Mouse (Mus musculus) bone marrow, adult 2 months (tissue): ENCODE results near the gene Pcnx3. TPM values are rescaled to one million over a fixed set of nuclear protein-coding genes. Genes with fewer than 3 reads are reported as not detected.

ENCODE experiments used
- H3K27ac ChIP-seq: fragments of 200-500 bp; 2 replicates; pipeline ENCODE4 v1.5.1; 2012; ENCODE audit warnings: low read depth, mild to moderate bottlenecking, control low read depth, inconsistent platforms, low read length; ENCODE audit not compliant: control insufficient read depth, poor library complexity, insufficient read depth
- H3K4me1 ChIP-seq: fragments of 200-500 bp; 2 replicates; pipeline ENCODE4 v1.6.1; 2011; ENCODE audit warnings: low read length; ENCODE audit not compliant: control insufficient read depth, insufficient read depth
- H3K4me3 ChIP-seq: fragments of 200-500 bp; replicated peaks from 2 replicates; pipeline ENCODE3; 2011; ENCODE audit warnings: mild to moderate bottlenecking, low read depth, low read length, control low read depth; ENCODE audit not compliant: control insufficient read depth
- CTCF ChIP-seq: fragments of 200-500 bp; IDR thresholded peaks from 2 replicates; pipeline ENCODE4 v1.5.1; 2011; ENCODE audit warnings: low read length, control low read depth; ENCODE audit not compliant: control insufficient read depth, insufficient read depth
- POLR2A ChIP-seq: fragments of 200-500 bp; IDR thresholded peaks from 2 replicates; pipeline ENCODE4 v1.6.1; 2011; ENCODE audit warnings: low read depth, mild to moderate bottlenecking, control low read depth, low read length, borderline replicate concordance; ENCODE audit not compliant: control insufficient read depth
- WGBS: fragments of 180-500 bp; shearing (Covaris S2); methylation state at CpG from one replicate; pipeline ENCODE4 v1.1.7; 2018; 5-methylcytosine and 5-hydroxymethylcytosine counted together
- polyA plus RNA-seq: library from polyadenylated mRNA; stranded (reverse); fragments of >200 nt; gene quantifications from 2 replicates; pipeline ENCODE4 v1.2.4, GENCODE M21; 2011; ENCODE audit warnings: low replicate concordance; ENCODE audit not compliant: missing spikeins, insufficient read depth, insufficient read length

Pcnx3 gene
- polyA plus RNA-seq, 1 experiment, result 99.7 TPM

DNA sequence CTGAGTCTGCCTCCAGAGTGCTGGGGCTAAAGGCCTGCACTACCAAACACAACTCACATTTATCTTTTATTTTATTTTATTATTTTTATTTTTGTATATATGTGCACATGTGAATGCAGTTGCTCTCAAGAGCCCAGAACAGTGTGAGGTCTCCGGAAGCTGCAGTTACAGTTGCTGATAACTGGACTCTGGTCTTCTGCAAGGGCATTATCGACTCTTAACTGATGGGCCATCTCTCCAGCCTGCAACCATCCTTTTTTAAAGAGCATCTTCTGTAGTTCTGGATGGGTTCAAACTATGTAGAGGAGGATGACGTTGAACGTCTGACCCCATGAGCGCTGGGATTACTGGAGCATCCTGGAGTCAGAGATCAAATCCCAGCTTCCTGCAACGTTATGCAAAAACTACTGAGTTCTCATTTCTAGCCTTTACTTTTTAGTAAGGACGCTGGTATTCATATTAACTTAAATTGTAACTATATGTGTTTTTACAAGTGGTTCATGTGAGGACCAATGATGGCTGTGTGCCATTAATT lies 52.6 kb downstream of the Pcnx3 start:
- no peak overlapping the region for H3K4me3 ChIP-seq
- TF ChIP-seq POLR2A (no peak), CTCF (no peak)
- WGBS, result 37% methylated on average over 7 of the region's 7 CpGs

DNA sequence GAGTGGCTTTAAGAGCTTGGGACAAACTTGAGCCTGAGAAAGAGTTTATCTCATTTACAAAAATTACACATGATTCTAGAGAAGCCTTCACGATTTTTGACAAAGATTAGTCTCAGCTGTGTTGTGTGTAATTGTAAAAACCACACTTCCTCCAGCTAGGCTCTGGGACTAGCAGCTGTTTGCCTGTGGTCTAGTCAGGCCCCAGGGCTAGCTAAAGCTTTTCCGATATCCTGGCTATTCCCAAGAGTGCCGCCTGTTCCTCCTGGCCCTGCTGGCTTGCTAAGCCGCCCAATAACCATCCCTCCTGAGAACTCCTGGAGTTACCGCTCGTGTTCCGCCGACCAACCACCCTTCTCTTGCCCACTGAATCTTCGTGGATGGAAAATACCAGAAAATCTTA lies 56.6 kb downstream of the Pcnx3 start:
- Histone ChIP-seq H3K27ac (no peak overlapping the region), H3K4me1 (no peaks in the 10 kb centered on the region), H3K4me3 (no peak overlapping the region)
- WGBS, result 67% methylated on average over 9 of the region's 9 CpGs
- TF ChIP-seq CTCF (no peak), POLR2A (no peak)

More for the DNA sequence above, 52.6 kb downstream of the Pcnx3 start:
- H3K27ac ChIP-seq, result no peak overlapping the region
- no peaks in the 10 kb centered on the region; the same call in none of the 2 replicates for H3K4me1 ChIP-seq

DNA sequence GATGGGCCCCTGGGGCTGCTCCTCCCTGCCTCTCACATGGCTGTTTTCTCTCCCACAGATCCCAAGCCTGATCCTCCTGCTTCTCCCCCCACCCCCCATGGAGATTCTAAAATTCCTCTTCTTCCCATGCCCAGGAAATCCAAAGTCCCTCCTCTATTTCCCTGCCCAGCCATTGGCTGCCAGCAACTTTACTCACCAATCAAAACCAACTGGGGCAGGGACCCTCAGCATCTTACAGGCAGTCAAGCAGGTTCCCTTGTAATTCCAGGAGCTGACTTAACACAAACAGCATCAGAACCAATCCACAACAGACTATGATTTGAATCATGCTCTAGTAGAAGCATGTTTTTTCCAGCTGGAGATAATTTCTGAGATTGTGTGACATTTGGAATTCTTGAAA lies 58.8 kb downstream of the Pcnx3 start:
- H3K4me3 ChIP-seq, result no peak overlapping the region
- H3K4me1 ChIP-seq, result peaks cover 1% of the 10 kb centered on the region; the same call in 1 of the 2 replicates
- no peak overlapping the region for H3K27ac ChIP-seq
- TF ChIP-seq CTCF, result no peak
- no peak for TF ChIP-seq POLR2A

DNA sequence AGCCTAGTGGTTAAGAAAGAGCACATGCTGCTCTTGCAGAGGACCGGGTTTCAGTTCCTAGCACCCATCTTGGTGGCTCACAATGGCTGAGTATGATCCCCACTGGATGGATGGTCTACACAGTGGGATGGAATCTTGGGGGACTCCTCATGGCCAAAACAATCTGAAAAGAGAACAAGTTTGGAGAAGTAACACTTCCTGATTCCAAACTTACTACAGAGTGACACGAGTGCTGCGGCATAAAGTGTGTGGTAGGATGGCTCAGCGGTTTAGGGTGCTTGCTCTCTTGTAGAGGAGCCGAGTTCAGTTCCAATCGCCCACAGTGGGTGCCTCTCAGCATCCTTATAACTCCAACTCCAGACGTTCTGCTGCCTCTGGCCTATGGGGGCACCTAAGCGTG lies 63.4 kb downstream of the Pcnx3 start:
- Histone ChIP-seq H3K4me1 (peaks cover 3% of the 10 kb centered on the region; the same call in 1 of the 2 replicates), H3K4me3 (no peak overlapping the region), H3K27ac (no peak overlapping the region)
- TF ChIP-seq CTCF, result no peak
- no peak for TF ChIP-seq POLR2A
- WGBS, result 49% methylated on average over 8 of the region's 8 CpGs

DNA sequence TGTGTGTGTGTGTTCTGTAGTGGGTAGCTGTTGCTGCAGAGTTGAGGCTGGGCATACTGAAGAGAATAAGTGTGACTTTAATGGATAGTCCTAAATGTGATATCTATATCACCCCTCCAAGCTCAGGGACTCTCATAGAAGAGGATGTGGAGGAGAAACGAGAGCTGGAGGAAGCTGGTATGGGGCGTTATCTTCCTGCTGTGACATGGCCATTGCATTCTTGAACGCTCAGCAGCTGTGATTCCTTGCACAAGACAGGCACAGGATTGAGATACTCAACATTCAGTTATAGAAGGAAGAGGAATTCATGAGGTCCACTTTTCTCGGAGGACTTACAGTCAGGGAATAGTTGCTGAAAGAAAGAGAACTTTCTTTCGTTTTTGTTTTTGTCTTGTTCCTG lies 66.8 kb downstream of the Pcnx3 start:
- TF ChIP-seq POLR2A (no peak), CTCF (no peak)
- WGBS, result 26% methylated on average over 5 of the region's 5 CpGs
- Histone ChIP-seq H3K4me3 (no peak overlapping the region), H3K4me1 (peaks cover 3% of the 10 kb centered on the region; the same call in 1 of the 2 replicates), H3K27ac (no peak overlapping the region)

DNA sequence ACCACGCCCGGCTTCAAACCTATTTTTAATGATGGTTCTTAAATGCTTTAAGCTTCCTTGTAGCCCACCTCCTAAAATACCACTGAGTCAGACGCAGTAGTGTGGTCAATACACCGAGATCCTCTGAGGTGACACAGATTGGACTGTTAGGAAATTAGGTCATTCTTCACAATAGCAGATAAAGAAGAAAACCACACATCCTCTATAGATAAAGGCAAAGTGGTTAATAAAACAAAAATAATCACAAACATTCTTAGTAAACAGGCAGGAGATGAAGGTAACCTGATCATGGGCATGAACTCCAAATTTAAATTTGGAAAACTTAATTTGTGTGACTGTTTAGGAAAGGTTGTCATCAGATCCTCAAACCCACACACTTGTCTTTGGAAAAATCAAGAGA lies 68.7 kb downstream of the Pcnx3 start:
- TF ChIP-seq POLR2A, result no peak
- TF ChIP-seq CTCF, result no peak

GRCm38 (mm10) chr19:5614953-5615352 lies 73.8 kb downstream of the Pcnx3 start:
- WGBS, result 91% methylated on average over 2 of the region's 2 CpGs
- peaks cover 2% of the 10 kb centered on the region; the same call in 1 of the 2 replicates for H3K4me1 ChIP-seq

More for the DNA sequence above, 68.7 kb downstream of the Pcnx3 start:
- peaks cover 2% of the 10 kb centered on the region; the same call in 1 of the 2 replicates for H3K4me1 ChIP-seq
- no peak overlapping the region for H3K4me3 ChIP-seq
- 53% methylated on average over 4 of the region's 4 CpGs for WGBS
- H3K27ac ChIP-seq, result no peak overlapping the region

More at GRCm38 (mm10) chr19:5614953-5615352, 73.8 kb downstream of the Pcnx3 start:
- Histone ChIP-seq H3K4me3 (no peak overlapping the region), H3K27ac (no peak overlapping the region)
- TF ChIP-seq POLR2A (no peak), CTCF (no peak)

Other genes starting within 250 kb of the Pcnx3 start
- gene Fosl1, start 241.4 kb downstream of the Pcnx3 start, polyA plus RNA-seq, result not detected in 2 replicates
- 4.3 and 8.0 TPM in 2 replicates for gene Ccdc85b, start 231.0 kb downstream of the Pcnx3 start, polyA plus RNA-seq
- gene Fibp, start 228.3 kb downstream of the Pcnx3 start, polyA plus RNA-seq, result 76.0 and 88.6 TPM in 2 replicates
- 9.5 and 20.6 TPM in 2 replicates for gene Ctsw, start 220.4 kb downstream of the Pcnx3 start, polyA plus RNA-seq
- gene Efemp2, start 215.0 kb downstream of the Pcnx3 start, polyA plus RNA-seq, result 229 and 236 TPM in 2 replicates
- gene Mus81, start 200.5 kb downstream of the Pcnx3 start, polyA plus RNA-seq, result 43.1 and 55.9 TPM in 2 replicates
- 441 and 478 TPM in 2 replicates for gene Cfl1, start 198.5 kb downstream of the Pcnx3 start, polyA plus RNA-seq
- gene 1700020D05Rik, start 185.1 kb downstream of the Pcnx3 start, polyA plus RNA-seq, result 4.0 and 4.8 TPM in 2 replicates
- 15.6 and 32.5 TPM in 2 replicates for gene Snx32, start 178.4 kb downstream of the Pcnx3 start, polyA plus RNA-seq
- not detected in 2 replicates for gene Ovol1, start 128.3 kb downstream of the Pcnx3 start, polyA plus RNA-seq
- 7.4 and 12.4 TPM in 2 replicates for gene Ap5b1, start 120.9 kb downstream of the Pcnx3 start, polyA plus RNA-seq
- 68.6 and 132 TPM in 2 replicates for gene Rnaseh2c, start 87.0 kb downstream of the Pcnx3 start, polyA plus RNA-seq
- gene Kat5, start 78.7 kb downstream of the Pcnx3 start, polyA plus RNA-seq, result 41.5 and 87.3 TPM in 2 replicates
- gene Rela, start 51.4 kb downstream of the Pcnx3 start, polyA plus RNA-seq, result 17.3 and 36.3 TPM in 2 replicates
- gene Sipa1, start 25.2 kb downstream of the Pcnx3 start, polyA plus RNA-seq, result 72.2 and 101 TPM in 2 replicates
- gene Map3k11, start 166 bp downstream of the Pcnx3 start, polyA plus RNA-seq, result 26.8 and 60.5 TPM in 2 replicates
- not detected in 2 replicates for gene Kcnk7, start 15.5 kb upstream of the Pcnx3 start, polyA plus RNA-seq
- gene Ehbp1l1, start 37.4 kb upstream of the Pcnx3 start, polyA plus RNA-seq, result 130 and 224 TPM in 2 replicates
- 33.5 and 37.8 TPM in 2 replicates for gene Fam89b, start 40.7 kb upstream of the Pcnx3 start, polyA plus RNA-seq
- 10.5 and 13.4 TPM in 2 replicates for gene Ltbp3, start 52.0 kb upstream of the Pcnx3 start, polyA plus RNA-seq
- gene Scyl1, start 82.5 kb upstream of the Pcnx3 start, polyA plus RNA-seq, result 26.8 and 38.8 TPM in 2 replicates
- gene Frmd8, start 186.4 kb upstream of the Pcnx3 start, polyA plus RNA-seq, result 14.3 and 18.1 TPM in 2 replicates
- gene Slc25a45, start 188.9 kb upstream of the Pcnx3 start, polyA plus RNA-seq, result 11.6 and 24.6 TPM in 2 replicates
- gene Tigd3, start 205.2 kb upstream of the Pcnx3 start, polyA plus RNA-seq, result 4.4 and 6.4 TPM in 2 replicates
- gene Dpf2, start 224.1 kb upstream of the Pcnx3 start, polyA plus RNA-seq, result 31.1 and 60.8 TPM in 2 replicates
- 2.3 and 5.3 TPM in 2 replicates for gene Cdc42ep2, start 235.9 kb upstream of the Pcnx3 start, polyA plus RNA-seq